Mouse (Mus musculus): ENCODE results near the gene Agxt2.

Agxt2 gene

GRCm38 (mm10) chr15:10426545-10427266 lies 68.4 kb downstream of the Agxt2 start:
- DNase-seq, result peak; percentile 35

- DNase-seq, result no peak
Observed at GRCm38 (mm10) chr15:10436893-10437292, 78.6 kb downstream of the Agxt2 start.

GRCm38 (mm10) chr15:10439963-10440362 lies 81.6 kb downstream of the Agxt2 start:
- no peak for DNase-seq

- DNase-seq, result no peak
Observed at GRCm38 (mm10) chr15:10441493-10441892, 83.2 kb downstream of the Agxt2 start.

- DNase-seq, result no peak
Observed at GRCm38 (mm10) chr15:10442275-10442674, 83.9 kb downstream of the Agxt2 start.

- DNase-seq, result no peak
Observed at GRCm38 (mm10) chr15:10447102-10447501, 88.8 kb downstream of the Agxt2 start.

All from right cerebral cortex, adult 18-20 months (tissue).